Mouse (Mus musculus): ENCODE data around the gene Foxp4. TPM values are rescaled to one million over a fixed set of nuclear protein-coding genes. Genes with fewer than 3 reads are reported as not detected.

Foxp4 gene
- polyA plus RNA-seq (2012; ENCODE audit: low replicate concordance) = 166 and 417 TPM in 2 replicates

DNA sequence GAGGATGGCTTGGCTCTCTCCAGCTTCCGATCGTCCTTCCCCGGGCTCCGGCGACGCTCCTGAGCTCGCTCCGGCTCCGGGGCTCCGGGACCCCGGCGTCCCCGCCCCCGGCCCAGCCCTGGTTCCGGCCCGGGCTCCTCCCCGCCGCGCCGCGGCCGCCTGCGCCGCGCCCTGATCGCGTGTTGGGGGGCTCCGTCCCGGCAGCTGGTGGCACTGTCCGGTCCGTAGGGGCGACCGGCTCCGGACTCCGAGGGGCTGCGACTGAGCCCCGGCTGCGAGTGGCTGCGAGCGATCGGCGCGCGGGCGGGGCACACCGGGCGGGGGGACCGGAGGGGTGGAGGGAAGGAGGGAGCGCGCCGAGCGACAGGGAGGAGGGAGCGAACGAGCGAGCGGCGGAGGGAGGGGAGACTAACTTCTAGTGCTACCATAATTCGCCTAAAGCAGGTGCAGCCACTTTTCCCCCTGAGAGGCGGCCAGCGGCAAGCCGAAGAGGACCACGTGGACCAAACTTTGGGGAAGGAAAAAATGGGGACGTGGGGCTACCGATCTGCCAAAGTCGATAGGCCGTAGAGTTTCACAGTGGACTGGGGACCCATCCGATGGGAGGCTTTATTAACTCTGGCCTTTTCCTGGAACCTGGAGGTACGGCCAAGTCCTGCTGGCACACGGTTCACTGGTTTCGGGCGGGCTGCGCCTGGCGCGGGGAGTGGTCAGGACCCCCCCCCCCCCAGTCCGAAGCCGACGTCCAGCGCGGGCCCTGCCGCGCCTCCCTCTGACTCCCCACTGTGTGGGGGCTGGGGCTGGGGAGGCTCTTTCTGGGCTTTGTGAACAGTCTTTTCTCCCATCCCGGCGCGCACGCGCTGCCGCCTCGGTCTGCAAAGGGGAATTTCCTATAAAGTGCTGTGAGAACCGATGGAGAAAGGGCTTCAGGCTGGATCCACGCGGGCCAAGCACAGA, at the start of gene Foxp4:
Foxp4 (minus strand) TSS at position 263 of the 957 bp plus-strand sequence.

DNA sequence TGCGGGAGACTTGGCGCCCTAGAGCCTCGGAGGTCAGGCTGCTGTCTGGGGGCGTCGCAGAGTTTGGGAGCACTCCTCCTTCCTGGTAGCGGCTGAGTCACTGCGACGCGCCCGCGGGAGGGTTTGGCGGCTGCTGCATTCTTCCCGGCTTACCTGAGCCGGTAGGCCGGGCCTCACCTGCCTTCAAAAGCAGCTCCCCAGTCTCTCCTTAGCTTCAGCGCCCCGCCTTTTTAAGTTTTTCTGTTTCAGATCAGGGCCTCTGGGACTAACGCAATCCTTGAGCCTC, 90.0 kb downstream of the Foxp4 start, which contains the start of gene Mdfi:
Mdfi (minus strand) TSS at position 210 of the 286 bp plus-strand sequence.

Other genes starting within 250 kb of the Foxp4 start
- 71.7 and 103 TPM in 2 replicates for gene Tomm6, start 236.3 kb downstream of the Foxp4 start, polyA plus RNA-seq (2012; ENCODE audit: low replicate concordance)
- 4.3 and 9.7 TPM in 2 replicates for gene Frs3, start 235.6 kb downstream of the Foxp4 start, polyA plus RNA-seq (2012; ENCODE audit: low replicate concordance)
- 0.16 and 0.18 TPM in 2 replicates for gene Gm21981, start 230.2 kb downstream of the Foxp4 start, polyA plus RNA-seq (2012; ENCODE audit: low replicate concordance)
- 0.43 and 1.3 TPM in 2 replicates for gene Prickle4, start 229.9 kb downstream of the Foxp4 start, polyA plus RNA-seq (2012; ENCODE audit: low replicate concordance)
- not detected in 2 replicates for gene Pgc, start 197.8 kb downstream of the Foxp4 start, polyA plus RNA-seq (2012; ENCODE audit: low replicate concordance)
- gene Tfeb, start 187.6 kb downstream of the Foxp4 start, polyA plus RNA-seq (2012; ENCODE audit: low replicate concordance) = 234 and 426 TPM in 2 replicates
- gene Mdfi, start 90.0 kb downstream of the Foxp4 start, polyA plus RNA-seq (2012; ENCODE audit: low replicate concordance) = 0.55 and 0.58 TPM in 2 replicates
- not detected in 2 replicates for gene 1700122O11Rik, start 113.6 kb upstream of the Foxp4 start, polyA plus RNA-seq (2012; ENCODE audit: low replicate concordance)
- gene 1700067P10Rik, start 164.7 kb upstream of the Foxp4 start, polyA plus RNA-seq (2012; ENCODE audit: low replicate concordance) = not detected in 2 replicates
- gene 9830107B12Rik, start 221.6 kb upstream of the Foxp4 start, polyA plus RNA-seq (2012; ENCODE audit: low replicate concordance) = 0.03 and 0.31 TPM in 2 replicates
- gene A530064D06Rik, start 242.6 kb upstream of the Foxp4 start, polyA plus RNA-seq (2012; ENCODE audit: low replicate concordance) = 0.54 and 0.85 TPM in 2 replicates

Data from hematopoietic multipotent progenitor cell, adult 10-12 weeks (in vitro differentiated cells).